ENCODE assay signal across 31 mouse cellular contexts in genomic region chr8:77343335-77343734, GRCm38 (mm10).
DNase-seq lines count a peak whose midpoint lies in the region; ATAC-seq and TF ChIP-seq lines count a peak whose summit lies in the region.
"Had no signal": no experiment of that assay in that cellular context is flagged by ENCODE, and none has a peak within 500 bp of the region (broad histone marks: within the 10 kb centered on the region; RNA-seq: fewer than 3 reads in every experiment).

No protein-coding gene starts in this region.

- TF ChIP-seq EP300 in heart, postnatal 0 days (IDR thresholded peaks at IDR 0.05; ENCODE audit: low read depth): no peak

- WGBS in heart, postnatal 0 days: 95% methylated on average over 3 of the region's 3 CpGs

- H3K36me3 ChIP-seq in heart, postnatal 0 days (replicated peaks; ENCODE audit: control insufficient read depth, insufficient read depth, low read length): peaks cover 28% of the 10 kb centered on the region
- H3K36me3 ChIP-seq in E14TG2a.4 (ENCODE audit: insufficient read depth, low read length): no peaks in the 10 kb centered on the region
- H3K36me3 ChIP-seq: midbrain, embryonic 10.5 days; neural tube, embryonic 12.5 days had no signal

- H3K27ac ChIP-seq in heart, postnatal 0 days (ENCODE audit: low read depth): no peak overlapping the region
- H3K27ac ChIP-seq in layer of hippocampus, adult 2 months: no peak overlapping the region
- H3K27ac ChIP-seq: embryonic facial prominence, embryonic 13.5 days; forebrain, embryonic 10.5 days; heart, embryonic 13.5 days; hindbrain, embryonic 14.5 days; limb, embryonic 10.5 days; limb, embryonic 15.5 days; liver, embryonic 13.5 days; midbrain, embryonic 10.5 days; neural tube, embryonic 12.5 days had no signal

- H3K27me3 ChIP-seq in heart, postnatal 0 days (ENCODE audit: control insufficient read depth, insufficient read depth, low read length): no peaks in the 10 kb centered on the region
- H3K27me3 ChIP-seq in E14TG2a.4 (ENCODE audit: insufficient read depth, low read length): no peaks in the 10 kb centered on the region
- H3K27me3 ChIP-seq: embryonic facial prominence, embryonic 13.5 days; heart, embryonic 13.5 days; limb, embryonic 15.5 days; liver, embryonic 13.5 days; neural tube, embryonic 12.5 days had no signal

- peak; percentile 8; the same call in 1 of the 2 replicates for TF ChIP-seq CTCF in heart, postnatal 0 days (IDR thresholded peaks at IDR 0.05; ENCODE audit: low read depth)
- peak; percentile 60 for TF ChIP-seq CTCF in layer of hippocampus, adult 2 months (conservative IDR thresholded peaks at IDR 0.05)
- TF ChIP-seq CTCF in E14TG2a.4 (conservative IDR thresholded peaks at IDR 0.05; ENCODE audit: low read length): peak; percentile 37; the same call in 1 of the 2 replicates

- H3K4me1 ChIP-seq in heart, postnatal 0 days (ENCODE audit: control insufficient read depth, insufficient read depth): no peaks in the 10 kb centered on the region
- no peaks in the 10 kb centered on the region for H3K4me1 ChIP-seq in E14TG2a.4 (replicated peaks; ENCODE audit: low read depth, low read length)
- H3K4me1 ChIP-seq: liver, embryonic 13.5 days had no signal

- DNase-seq in heart, postnatal 0 days (ENCODE audit: low spot score): no peak
- no peak for DNase-seq in heart, postnatal 4 days
- DNase-seq in layer of hippocampus, adult 2 months (ENCODE audit: low spot score in 2 of 2): no peak
- DNase-seq in layer of hippocampus, adult 9-10 months (ENCODE audit: low spot score): no peak
- DNase-seq in R1 (ENCODE audit: low read depth, low spot score): peak; percentile 17
- DNase-seq: adrenal gland, postnatal 25 days; B cell, adult 2 months; cerebellum, adult 11-12 months; cerebellum, adult 9-11 months; gastrocnemius, postnatal 36 days; heart, postnatal 36 days; liver, embryonic 13.5 days; lung, adult 18-20 months; lung, postnatal 10 days; right cerebral cortex, adult 18-20 months; spleen, adult 18-20 months; thymus, adult 18-20 months; thymus, postnatal 25 days had no signal

- H3K4me3 ChIP-seq in heart, postnatal 0 days (ENCODE audit: low read depth, low read length): no peak overlapping the region
- H3K4me3 ChIP-seq in layer of hippocampus, adult 2 months: no peak overlapping the region
- no peak overlapping the region for H3K4me3 ChIP-seq in E14TG2a.4 (replicated peaks; ENCODE audit: low read length)
- H3K4me3 ChIP-seq: embryonic facial prominence, embryonic 13.5 days; forebrain, embryonic 10.5 days; heart, embryonic 13.5 days; limb, embryonic 10.5 days; limb, embryonic 15.5 days; liver, embryonic 13.5 days; midbrain, embryonic 10.5 days; myocyte; neural tube, embryonic 12.5 days had no signal

- no peak for ATAC-seq in heart, postnatal 0 days (ENCODE audit: insufficient read depth, low read depth)
- ATAC-seq in megakaryocyte, adult 5-6 weeks (ENCODE audit: poor library complexity, severe bottlenecking): no peak
- ATAC-seq: inflammation-experienced regulatory T-cells, adult 6 months; midbrain, embryonic 16.5 days had no signal

- H3K9me3 ChIP-seq in heart, postnatal 0 days (replicated peaks; ENCODE audit: control insufficient read depth, low read length): no peaks in the 10 kb centered on the region
- no peaks in the 10 kb centered on the region for H3K9me3 ChIP-seq in E14TG2a.4 (ENCODE audit: low read length)
- H3K9me3 ChIP-seq: embryonic facial prominence, embryonic 13.5 days; forebrain, embryonic 10.5 days; heart, embryonic 13.5 days; limb, embryonic 10.5 days; limb, embryonic 15.5 days; liver, embryonic 13.5 days; midbrain, embryonic 10.5 days; neural tube, embryonic 12.5 days had no signal

- H3K9ac ChIP-seq in heart, postnatal 0 days (replicated peaks; ENCODE audit: low read depth, low read length): no peak overlapping the region
- H3K9ac ChIP-seq: embryonic facial prominence, embryonic 13.5 days; heart, embryonic 13.5 days; hindbrain, embryonic 14.5 days; limb, embryonic 15.5 days; liver, embryonic 13.5 days; neural tube, embryonic 12.5 days had no signal

- no peak overlapping the region for H3K4me2 ChIP-seq in heart, postnatal 0 days (ENCODE audit: low read depth, low read length)
- H3K4me2 ChIP-seq: embryonic facial prominence, embryonic 13.5 days; heart, embryonic 13.5 days; hindbrain, embryonic 14.5 days; limb, embryonic 15.5 days; liver, embryonic 13.5 days; neural tube, embryonic 12.5 days had no signal

Comparison
In these comparisons a context has a peak if more than half of its experiments do, and no peak if none do; other contexts are left out.
1. CTCF ChIP-seq: peak in every context shown above with its lines; median percentile 60 in layer of hippocampus, adult 2 months; 37 in E14TG2a.4; 8 in heart, postnatal 0 days.